10 mouse cellular contexts compared by ENCODE assay signal in the genomic region with DNA sequence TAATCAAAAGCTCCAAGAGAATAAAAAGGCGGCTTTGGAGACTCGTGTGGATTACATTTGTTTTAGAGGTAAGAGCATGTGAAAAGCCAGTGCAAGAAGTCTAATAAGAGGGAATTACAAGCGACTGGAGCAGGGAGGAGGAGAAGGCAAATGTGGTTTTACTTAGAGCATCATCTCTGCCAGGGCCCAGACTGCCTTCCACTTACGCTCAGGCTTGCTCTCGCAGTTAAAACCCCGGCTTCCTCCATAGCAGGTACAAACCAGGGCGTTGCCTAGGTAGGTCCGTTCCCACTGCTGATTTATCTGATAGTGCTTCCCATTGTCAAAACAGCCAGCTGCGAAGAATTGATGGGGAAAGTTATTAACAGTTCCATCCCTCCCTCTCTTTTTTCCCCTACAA. TPM values are rescaled to one million over a fixed set of nuclear protein-coding genes. Genes with fewer than 3 reads are reported as not detected.
A peak's percentile ranks its signal among the peaks of the same experiment; 100 is the strongest.
DNase-seq lines count a peak whose midpoint lies in the region; ATAC-seq and TF ChIP-seq lines count a peak whose summit lies in the region.
"Had no signal": no experiment of that assay in that cellular context is flagged by ENCODE, and none has a peak within 500 bp of the region (broad histone marks: within the 10 kb centered on the region; RNA-seq: fewer than 3 reads in every experiment).

No protein-coding gene starts in this region.

- ATAC-seq in heart, postnatal 0 days (ENCODE audit: insufficient read depth, low read depth), result no peak
- ATAC-seq in liver, postnatal 0 days, result no peak

- intact Hi-C loops in heart, postnatal 36 days (cut with DNase I), result no loop called here

- H3K4me3 ChIP-seq in heart, postnatal 0 days (ENCODE audit: low read depth, low read length), result peak overlapping the region; percentile 80
- H3K4me3 ChIP-seq in liver, postnatal 0 days (ENCODE audit: low read depth, low read length), result peak overlapping the region; percentile 62

- TF ChIP-seq EP300 in heart, postnatal 0 days (IDR thresholded peaks at IDR 0.05; ENCODE audit: low read depth), result no peak
- no peak for TF ChIP-seq EP300 in liver, postnatal 0 days (IDR thresholded peaks at IDR 0.05; ENCODE audit: low read depth)

- no peaks in the 10 kb centered on the region for H3K9me3 ChIP-seq in heart, postnatal 0 days (replicated peaks; ENCODE audit: control insufficient read depth, low read length)
- H3K9me3 ChIP-seq in liver, postnatal 0 days (ENCODE audit: low read length), result no peaks in the 10 kb centered on the region
- H3K9me3 ChIP-seq: G1E had no signal

- peak overlapping the region; percentile 24; the same call in 1 of the 2 replicates for H3K9ac ChIP-seq in heart, postnatal 0 days (replicated peaks; ENCODE audit: low read depth, low read length)
- H3K9ac ChIP-seq in liver, postnatal 0 days (replicated peaks), result peak overlapping the region; percentile 68

- DNase-seq in heart, postnatal 0 days (ENCODE audit: low spot score), result no peak
- no peak for DNase-seq in heart, postnatal 36 days
- peak; percentile 5 for DNase-seq in adipocyte (ENCODE audit: low spot score)
- DNase-seq in forelimb bud, embryonic 11.5 days (ENCODE audit: low read depth, low spot score), result peak; percentile 48
- no peak for DNase-seq in liver, postnatal 0 days
- DNase-seq in right cerebral cortex, postnatal 14 days, result no peak
- no peak for DNase-seq in layer of hippocampus, postnatal 36 days
- no peak for DNase-seq in urinary bladder, postnatal 10 days (ENCODE audit: low spot score)
- DNase-seq: cerebellum, adult 11-12 months had no signal

- H3K27me3 ChIP-seq in heart, postnatal 0 days (ENCODE audit: control insufficient read depth, insufficient read depth, low read length), result no peaks in the 10 kb centered on the region
- 0 out of 2 replicates have a peak, but pooled peaks cover 8% of the 10 kb centered on the region for H3K27me3 ChIP-seq in liver, postnatal 0 days (ENCODE audit: insufficient read depth, low read length)

- peaks cover 5% of the 10 kb centered on the region; the same call in 1 of the 2 replicates for H3K4me1 ChIP-seq in heart, postnatal 0 days (ENCODE audit: control insufficient read depth, insufficient read depth)
- H3K4me1 ChIP-seq in liver, postnatal 0 days (ENCODE audit: insufficient read depth), result no peaks in the 10 kb centered on the region

- WGBS in heart, postnatal 0 days, result 55% methylated on average over 9 of the region's 9 CpGs
- 31% methylated on average over 9 of the region's 9 CpGs for WGBS in liver, postnatal 0 days (ENCODE audit: insufficient replicate concordance)

- peak overlapping the region; percentile 98 for H3K4me2 ChIP-seq in heart, postnatal 0 days (ENCODE audit: low read depth, low read length)
- peak overlapping the region; percentile 66 for H3K4me2 ChIP-seq in liver, postnatal 0 days (ENCODE audit: low read depth, low read length)

- peak overlapping the region; percentile 44 for H3K27ac ChIP-seq in heart, postnatal 0 days (ENCODE audit: low read depth)
- peak overlapping the region; percentile 86 for H3K27ac ChIP-seq in liver, postnatal 0 days (ENCODE audit: low read depth)

- TF ChIP-seq CTCF in heart, postnatal 0 days (IDR thresholded peaks at IDR 0.05; ENCODE audit: low read depth), result no peak
- no peak for TF ChIP-seq CTCF in liver, postnatal 0 days (IDR thresholded peaks at IDR 0.05; ENCODE audit: low read depth)

- H3K36me3 ChIP-seq in heart, postnatal 0 days (replicated peaks; ENCODE audit: control insufficient read depth, insufficient read depth, low read length), result peaks cover 17% of the 10 kb centered on the region; the same call in 1 of the 2 replicates
- H3K36me3 ChIP-seq in liver, postnatal 0 days (replicated peaks; ENCODE audit: insufficient read depth, low read length), result peaks cover 14% of the 10 kb centered on the region
- H3K36me3 ChIP-seq: G1E had no signal

RNA-seq across cellular contexts. Expression of a gene that starts 1.7 kb away (rescaled TPM):
- 234 and 249 TPM in 2 replicates for total RNA-seq in heart, postnatal 0 days (2014; rRNA removed; ENCODE audit: low replicate concordance)
- 76.9 and 84.2 TPM in 2 replicates for polyA plus RNA-seq in heart, postnatal 0 days (2015; fragmentation: Nextera tagmentation; extraction: Ambion mirVana)
- total RNA-seq in heart, postnatal 36 days (2021), result 100 to 1,000 TPM in 1 of 2 experiments, 10 to 100 TPM in 1; 86.6 to 106 TPM
- 380 and 450 TPM in 2 replicates for polyA plus RNA-seq in liver, postnatal 0 days (2015; fragmentation: Nextera tagmentation; extraction: Ambion mirVana)
- total RNA-seq in layer of hippocampus, postnatal 36 days (2021), result 10 to 100 TPM; 33.0 to 50.3 TPM

Comparison
In these comparisons a context has a peak if more than half of its experiments do, and no peak if none do; other contexts are left out.
1. DNase-seq: peak in adipocyte (single experiment) and forelimb bud, embryonic 11.5 days (single experiment); none in heart, postnatal 0 days (single experiment), heart, postnatal 36 days (0 of 2), liver, postnatal 0 days (single experiment), right cerebral cortex, postnatal 14 days (single experiment), layer of hippocampus, postnatal 36 days (0 of 2) and urinary bladder, postnatal 10 days (single experiment).